Mouse (Mus musculus): ENCODE measurements around the gene Ankle1. TPM values are rescaled to one million over a fixed set of nuclear protein-coding genes. Genes with fewer than 3 reads are reported as not detected.
"Not testable (repeated sequence)": the region's sequence is repeated elsewhere in the genome, so short reads cannot be mapped to it uniquely, and the experiment has no call there.

Gene Ankle1
- total RNA-seq, 2 experiments from 2014 or later, result 1.1 to 1.4 TPM

DNA sequence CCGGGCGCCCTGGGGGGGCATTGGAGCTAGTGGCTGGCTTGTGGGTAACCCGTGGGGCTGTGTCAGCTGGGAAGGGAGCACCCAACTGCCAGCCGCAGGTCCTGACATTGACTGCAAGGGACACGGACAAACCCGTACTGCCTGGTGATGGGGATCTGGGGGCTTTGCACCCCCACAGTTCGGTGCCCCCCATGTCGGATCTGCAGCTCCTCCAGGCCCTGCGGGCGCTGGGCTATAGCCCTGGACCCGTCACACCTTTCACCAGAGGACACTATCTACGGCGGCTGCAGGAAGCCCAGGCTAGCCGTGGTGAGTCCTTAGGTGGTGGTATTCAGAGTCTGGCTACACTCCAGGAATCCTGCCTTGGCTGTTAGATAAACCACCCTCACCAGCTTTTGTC lies 1.6 kb downstream of the Ankle1 start:
- DNase-seq, result no peak

DNA sequence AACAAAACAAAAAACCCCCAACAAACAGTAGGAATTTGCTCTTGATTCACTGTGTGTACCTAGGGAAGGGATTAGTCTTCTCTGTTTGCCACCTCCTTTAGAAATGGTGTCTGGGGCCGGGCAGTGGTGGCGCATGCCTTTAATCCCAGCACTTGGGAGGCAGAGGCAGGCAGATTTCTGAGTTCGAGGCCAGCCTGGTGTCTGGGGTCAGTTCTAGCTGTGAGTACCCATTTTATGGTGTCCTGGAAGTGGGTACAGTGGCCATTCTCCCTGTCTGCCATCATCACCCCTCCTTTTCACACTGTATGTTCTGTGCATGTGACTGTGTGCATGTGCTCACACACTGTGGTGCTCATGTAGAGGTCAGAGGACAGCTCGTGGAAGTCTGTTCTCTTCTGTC lies 2.4 kb downstream of the Ankle1 start:
- no peak for DNase-seq

DNA sequence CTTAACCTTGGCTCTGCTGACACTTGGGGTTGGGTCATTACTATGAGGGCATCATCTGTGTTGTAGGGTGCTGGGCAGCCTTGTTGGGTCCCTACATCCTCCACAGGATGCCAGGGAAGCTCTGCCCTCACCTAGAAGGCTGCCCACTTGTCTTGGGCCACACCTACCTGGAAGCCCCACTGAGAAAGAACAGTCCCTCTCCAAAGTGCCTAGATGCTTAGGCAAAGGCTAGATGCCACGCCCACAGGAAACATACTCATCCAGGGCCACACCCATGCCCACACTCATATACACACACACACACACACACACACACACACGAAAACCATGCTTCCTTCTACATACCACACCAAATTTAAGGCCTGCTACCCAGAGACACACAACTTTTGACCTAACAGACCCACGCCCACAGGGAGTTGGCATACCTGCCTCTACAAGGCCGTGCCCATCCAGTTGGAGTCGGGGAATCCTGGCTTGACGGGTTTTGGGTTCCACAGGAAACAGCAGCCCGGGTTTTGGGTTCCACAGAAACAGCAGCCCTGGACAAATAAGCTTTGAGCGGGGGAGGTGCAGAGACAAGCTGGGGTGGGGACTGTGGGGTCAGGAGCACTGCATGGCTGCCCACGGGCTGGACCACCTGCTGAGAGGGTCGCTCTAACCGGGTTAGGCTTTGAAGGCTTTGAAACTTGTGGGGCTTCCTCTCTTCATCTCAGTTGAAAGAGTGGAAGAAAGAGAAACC lies 5.9 kb downstream of the Ankle1 start:
- DNase-seq, result no peak

DNA sequence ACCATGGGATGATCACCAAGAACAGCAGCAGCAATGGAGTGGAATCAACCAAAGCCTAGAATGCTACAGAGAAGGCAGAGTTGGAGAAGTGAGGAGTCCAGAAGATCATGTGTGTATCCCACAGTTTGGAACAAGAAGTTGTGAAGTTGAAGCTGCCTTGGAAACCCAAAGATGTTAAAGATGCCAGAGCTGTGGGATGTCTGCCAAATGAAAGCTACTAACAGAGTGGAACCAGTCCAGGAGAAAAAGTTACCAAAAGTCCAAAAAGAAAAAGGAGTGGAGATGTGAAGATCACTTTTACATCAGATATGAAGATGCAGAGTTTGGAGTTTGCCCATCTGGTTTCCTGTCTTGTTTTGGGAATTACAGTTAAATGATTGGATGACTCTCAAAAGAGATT lies 16.3 kb downstream of the Ankle1 start:
- DNase-seq, result no peak

DNA sequence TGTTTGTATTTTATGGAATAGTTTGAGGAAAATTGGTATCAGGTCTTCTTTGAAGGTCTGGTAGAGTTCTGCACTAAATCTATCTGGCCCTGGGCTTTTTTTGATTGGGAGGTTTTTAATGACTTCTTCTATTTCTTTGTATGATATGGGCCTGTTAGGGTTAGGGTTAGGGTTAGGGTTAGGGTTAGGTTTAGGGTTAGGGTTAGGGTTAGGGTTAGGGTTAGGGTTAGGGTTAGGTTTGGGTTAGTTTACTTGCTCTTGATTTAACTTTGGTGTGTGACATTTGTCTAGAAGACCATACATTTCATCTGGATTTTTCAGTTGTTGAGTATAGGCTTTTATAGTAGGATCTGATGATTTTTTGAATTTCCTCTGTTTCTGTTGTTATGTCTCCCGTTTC lies 27.1 kb downstream of the Ankle1 start:
- not testable (repeated sequence) for DNase-seq

DNA sequence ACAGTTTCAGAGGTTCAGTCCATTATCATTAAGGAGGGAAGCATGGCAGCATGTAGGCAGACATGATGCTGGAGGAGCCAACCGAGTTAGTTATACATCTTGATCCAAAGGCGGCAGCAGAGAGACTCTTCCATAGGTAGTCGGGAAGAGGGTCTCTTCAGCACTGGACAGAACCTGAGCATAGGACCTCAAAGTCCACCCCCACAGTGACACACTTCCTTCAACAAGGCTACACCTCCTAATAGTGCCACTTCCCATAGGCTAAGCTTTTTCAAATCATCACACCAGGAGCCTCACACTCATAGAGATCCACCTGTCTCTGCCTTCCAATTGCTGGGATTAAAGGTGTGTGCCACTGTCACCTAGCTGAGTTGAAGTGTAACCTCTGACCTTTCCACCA lies 31.2 kb downstream of the Ankle1 start:
- DNase-seq, result no peak

DNA sequence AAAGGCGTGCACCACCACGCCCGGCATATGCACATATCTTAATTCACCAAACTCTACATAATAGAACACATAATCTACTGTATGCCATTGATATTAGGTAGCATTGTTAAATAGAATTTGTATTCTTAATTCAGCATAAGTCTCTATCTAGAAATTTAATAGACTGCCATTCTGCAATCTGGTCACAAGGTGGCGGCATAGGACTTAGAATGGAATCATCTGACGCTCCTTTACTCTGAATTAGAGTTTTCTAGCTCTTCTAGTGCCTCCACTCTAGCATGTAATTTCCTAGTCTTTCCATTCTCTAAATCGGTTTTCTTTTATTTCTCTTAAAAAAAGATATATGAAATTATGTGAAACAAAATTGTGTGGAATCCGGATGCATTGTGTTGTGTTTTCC lies 35.6 kb downstream of the Ankle1 start:
- peak; percentile 54 to 55 for DNase-seq

DNA sequence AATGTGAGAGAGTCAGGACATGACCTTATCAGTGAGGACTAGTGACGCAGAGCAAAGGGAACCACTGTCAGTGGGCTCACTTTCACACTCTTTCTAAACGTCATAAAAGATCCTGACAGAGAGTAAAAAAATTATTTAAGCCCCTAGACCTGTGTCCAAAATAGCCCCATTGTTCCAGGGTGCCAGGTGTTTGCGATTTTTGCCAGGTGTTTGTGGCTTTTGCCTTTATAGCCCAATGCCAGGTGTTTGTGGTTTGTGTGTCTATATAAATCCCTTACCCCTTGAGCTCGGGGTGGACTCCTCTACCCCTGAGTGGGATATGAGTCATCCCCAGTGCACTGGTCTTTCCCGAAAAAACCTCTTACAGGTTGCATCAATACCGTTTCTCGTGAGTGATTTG lies 39.3 kb downstream of the Ankle1 start:
- no peak for DNase-seq

DNA sequence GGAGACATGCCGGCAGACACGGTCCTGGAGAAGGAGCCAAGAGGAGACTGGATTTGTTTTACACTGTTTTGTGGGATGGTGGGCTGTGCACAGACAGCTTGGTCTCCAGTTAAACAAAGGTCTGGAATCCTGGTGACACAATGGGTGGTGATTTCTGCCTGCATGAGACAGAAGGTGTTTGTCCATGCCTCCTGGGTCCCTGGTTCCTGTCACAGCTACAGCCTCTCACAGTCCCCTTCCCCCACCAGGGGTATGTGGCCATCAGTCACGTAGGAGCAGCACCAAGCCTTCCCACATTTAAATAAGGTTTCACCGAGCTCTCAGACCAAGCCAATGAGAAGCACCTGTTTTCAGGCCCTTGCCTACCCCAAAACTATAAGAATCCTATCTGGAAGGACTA lies 45.5 kb downstream of the Ankle1 start:
- DNase-seq, result no peak

DNA sequence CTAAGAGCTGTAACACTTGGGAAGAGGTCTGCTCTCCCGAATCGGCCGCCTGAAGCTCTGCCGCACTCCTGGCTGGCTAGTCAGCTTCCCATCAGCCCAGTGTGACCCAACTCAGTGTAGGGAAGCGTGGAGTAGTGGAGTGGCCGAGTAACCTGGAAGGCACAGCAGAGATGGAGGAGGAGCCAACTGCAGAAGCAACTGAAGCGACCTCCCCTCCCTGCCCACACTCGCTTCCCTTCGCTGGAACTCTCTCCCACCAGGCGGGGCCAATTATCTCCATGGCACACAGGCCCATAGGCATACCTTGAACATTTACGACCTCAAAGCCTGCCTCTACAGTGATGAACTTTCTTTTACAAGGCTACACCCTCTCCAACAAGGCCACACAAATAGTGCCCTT lies 46.0 kb downstream of the Ankle1 start:
- DNase-seq, result no peak

DNA sequence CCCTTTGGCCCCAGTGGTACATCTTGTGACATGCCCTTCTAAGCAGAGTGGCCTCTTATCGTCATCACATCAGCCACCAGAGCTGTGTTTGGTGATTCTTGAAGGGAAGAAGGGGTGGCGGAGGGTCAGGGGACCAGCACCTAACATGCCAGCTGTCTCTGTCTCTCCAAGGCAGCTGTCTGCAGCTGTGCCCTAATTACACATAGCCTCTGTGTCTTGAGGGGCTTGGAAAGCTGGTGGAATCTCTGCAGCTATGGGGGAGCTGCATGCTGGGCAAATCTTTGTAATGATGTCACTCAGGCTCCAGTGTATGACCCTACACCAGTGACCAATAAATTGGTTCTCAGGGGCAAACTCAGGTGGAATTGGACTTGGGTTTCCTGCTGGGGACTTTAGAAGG lies 46.9 kb downstream of the Ankle1 start:
- DNase-seq, result no peak

DNA sequence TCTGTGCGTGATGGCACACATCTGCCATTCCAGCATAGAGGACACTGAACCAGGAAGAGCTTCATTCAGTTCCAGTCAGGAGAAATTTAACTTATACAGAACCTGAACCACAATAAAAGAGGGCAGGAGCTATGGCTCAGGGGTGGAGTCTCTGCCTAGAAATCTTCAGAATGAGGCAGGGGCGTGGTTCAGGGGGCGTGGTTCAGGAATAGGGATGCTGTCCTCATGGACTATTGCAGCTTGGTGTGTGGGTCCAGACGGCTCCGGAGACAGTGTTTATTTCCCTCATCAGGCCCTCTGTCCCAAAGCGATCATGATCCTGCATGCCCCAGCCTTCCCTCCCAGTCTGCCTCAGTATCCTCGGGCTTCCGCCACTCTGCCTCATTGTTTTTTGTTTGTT lies 48.9 kb downstream of the Ankle1 start:
- no peak for DNase-seq

DNA sequence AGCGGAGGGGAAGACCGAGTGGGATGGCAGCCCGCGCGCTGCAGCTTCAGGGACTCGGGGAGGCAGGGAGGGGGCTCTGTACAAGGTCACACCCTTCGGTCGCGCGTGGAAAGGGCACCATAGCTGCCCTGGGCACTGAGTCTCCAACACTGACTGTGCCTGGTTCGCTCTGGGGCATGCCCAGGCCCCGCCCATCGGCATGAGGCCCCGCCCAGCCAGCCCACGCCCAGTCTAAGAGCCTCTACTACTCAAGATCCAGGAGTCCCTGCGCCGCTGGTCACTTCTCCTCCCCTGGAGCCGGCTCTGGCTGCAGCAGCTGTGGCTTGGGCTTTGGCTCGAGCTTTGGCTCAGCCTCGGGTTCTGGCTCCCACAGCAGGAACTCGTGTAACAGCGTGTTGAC lies 51.1 kb downstream of the Ankle1 start:
- no peak for DNase-seq

DNA sequence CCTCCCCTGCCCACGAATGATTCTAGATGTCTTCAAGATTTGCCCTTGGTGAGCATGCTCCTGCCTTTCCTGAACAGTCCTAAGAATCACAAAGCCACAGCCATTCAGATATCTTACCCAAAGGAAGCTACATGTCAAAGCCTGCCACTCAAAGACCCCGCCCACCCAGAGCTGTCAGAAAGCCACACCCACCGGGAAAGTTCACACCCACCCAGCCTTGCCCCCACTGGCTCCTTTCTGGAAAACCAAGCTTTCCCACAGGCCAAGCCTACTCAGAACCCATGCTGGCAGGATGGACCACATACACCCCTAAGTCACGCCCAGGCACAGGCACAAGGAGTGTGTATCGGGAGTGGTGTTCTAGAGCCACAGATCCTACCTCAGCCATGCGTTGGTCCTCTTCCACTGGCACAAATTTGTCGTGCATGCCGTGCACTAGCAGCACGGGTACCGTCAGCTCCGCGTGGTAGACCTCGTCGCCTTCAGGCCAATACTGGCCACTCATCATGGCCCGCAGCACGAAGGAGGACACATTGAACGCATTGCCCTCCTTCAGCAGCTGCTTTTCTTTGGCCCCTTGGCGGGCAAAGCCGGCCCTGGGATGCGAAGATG lies 52.0 kb downstream of the Ankle1 start:
- DNase-seq, result no peak

Other genes with a start within 250 kb of the Ankle1 start
- gene Myo9b, start 133.3 kb upstream of the Ankle1 start, total RNA-seq (2021), result 10 to 100 TPM; 32.0 to 41.0 TPM
- gene Haus8, start 133.1 kb upstream of the Ankle1 start, total RNA-seq (2021), result 10 to 100 TPM; 13.5 to 16.5 TPM
- gene Use1, start 39.2 kb upstream of the Ankle1 start, total RNA-seq (2021), result 100 to 1,000 TPM; 192 to 200 TPM
- gene Ocel1, start 34.7 kb upstream of the Ankle1 start, total RNA-seq (2021), result 10 to 100 TPM; 16.6 to 22.1 TPM
- gene Nr2f6, start 24.1 kb upstream of the Ankle1 start, total RNA-seq (2021), result 10 to 100 TPM; 69.8 to 71.8 TPM
- 10 to 100 TPM; 12.7 to 20.6 TPM for gene Ushbp1, start 10.2 kb upstream of the Ankle1 start, total RNA-seq (2021)
- 100 to 1,000 TPM in 1 of 2 experiments, 10 to 100 TPM in 1; 90.6 to 102 TPM for gene Babam1, start 9.1 kb upstream of the Ankle1 start, total RNA-seq (2021)
- gene Abhd8, start 57.6 kb downstream of the Ankle1 start, total RNA-seq (2021), result 10 to 100 TPM; 56.6 to 81.2 TPM
- gene Mrpl34, start 58.9 kb downstream of the Ankle1 start, total RNA-seq (2021), result 100 to 1,000 TPM in 1 of 2 experiments, 10 to 100 TPM in 1; 91.9 to 111 TPM
- gene Dda1, start 63.2 kb downstream of the Ankle1 start, total RNA-seq (2021), result 10 to 100 TPM; 57.7 to 62.3 TPM
- 10 to 100 TPM; 14.0 to 15.1 TPM for gene Ano8, start 80.0 kb downstream of the Ankle1 start, total RNA-seq (2021)
- 10 to 100 TPM; 22.5 to 23.1 TPM for gene Gtpbp3, start 82.1 kb downstream of the Ankle1 start, total RNA-seq (2021)
- 100 to 1,000 TPM; 200 to 203 TPM for gene Plvap, start 105.7 kb downstream of the Ankle1 start, total RNA-seq (2021)
- not detected for gene Ccdc194, start 119.7 kb downstream of the Ankle1 start, total RNA-seq (2021)
- gene Bst2, start 131.4 kb downstream of the Ankle1 start, total RNA-seq (2021), result 10 to 100 TPM; 65.6 to 87.4 TPM
- 10 to 100 TPM; 65.8 to 78.6 TPM for gene Mvb12a, start 136.9 kb downstream of the Ankle1 start, total RNA-seq (2021)
- gene Tmem221, start 152.9 kb downstream of the Ankle1 start, total RNA-seq (2021), result 1 to 10 TPM; 3.5 to 7.7 TPM
- 1 to 10 TPM in 1 of 2 experiments, under 1 TPM in 1; 0.73 to 1.7 TPM for gene Nxnl1, start 160.6 kb downstream of the Ankle1 start, total RNA-seq (2021)
- 100 to 1,000 TPM; 177 to 245 TPM for gene Slc27a1, start 162.9 kb downstream of the Ankle1 start, total RNA-seq (2021)
- 100 to 1,000 TPM; 137 to 165 TPM for gene Pgls, start 186.2 kb downstream of the Ankle1 start, total RNA-seq (2021)
- gene Fam129c, start 191.6 kb downstream of the Ankle1 start, total RNA-seq (2021), result 1 to 10 TPM; 1.8 to 3.7 TPM
- 10 to 100 TPM; 57.4 to 61.8 TPM for gene Colgalt1, start 205.0 kb downstream of the Ankle1 start, total RNA-seq (2021)